Mouse (Mus musculus): Measurements from ENCODE around the gene Arhgap15. TPM values are rescaled to one million over a fixed set of nuclear protein-coding genes. Genes with fewer than 3 reads are reported as not detected.

The Arhgap15 gene
- polyA plus RNA-seq, 1 experiment = not detected

DNA sequence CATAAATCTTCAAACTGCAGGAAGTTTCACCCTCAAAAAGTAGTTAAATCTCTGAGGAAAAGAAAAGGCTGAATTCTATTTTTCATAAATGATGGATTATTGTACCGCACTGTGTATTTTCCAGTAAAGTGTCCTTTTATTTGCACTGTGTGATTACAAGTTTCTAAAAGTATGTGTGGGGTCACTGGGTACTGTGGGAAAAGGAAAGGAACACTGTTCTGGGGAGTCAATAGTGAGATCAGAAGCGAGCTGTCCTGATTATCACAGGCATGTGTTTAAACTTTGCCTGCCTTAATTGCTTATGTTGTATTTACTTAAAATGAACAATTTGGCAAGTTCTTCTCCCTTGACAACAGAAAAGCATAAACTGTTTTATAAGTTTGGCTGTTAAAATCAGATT, 365.7 kb downstream of the Arhgap15 start:
- H3K4me3 ChIP-seq (ENCODE audit: insufficient read depth, low read length) = no peak overlapping the region
- TF ChIP-seq POLR2A (IDR thresholded peaks at IDR 0.05; ENCODE audit: low read depth, low read length) = no peak
- no peak for TF ChIP-seq CTCF (IDR thresholded peaks at IDR 0.05; ENCODE audit: borderline replicate concordance, insufficient read depth, low read length)
- H3K27ac ChIP-seq (ENCODE audit: insufficient read depth, low read length) = no peak overlapping the region; the same call in 1 of the 2 replicates
- H3K4me1 ChIP-seq (ENCODE audit: control insufficient read depth, insufficient read depth, low read length) = peaks cover 3% of the 10 kb centered on the region

DNA sequence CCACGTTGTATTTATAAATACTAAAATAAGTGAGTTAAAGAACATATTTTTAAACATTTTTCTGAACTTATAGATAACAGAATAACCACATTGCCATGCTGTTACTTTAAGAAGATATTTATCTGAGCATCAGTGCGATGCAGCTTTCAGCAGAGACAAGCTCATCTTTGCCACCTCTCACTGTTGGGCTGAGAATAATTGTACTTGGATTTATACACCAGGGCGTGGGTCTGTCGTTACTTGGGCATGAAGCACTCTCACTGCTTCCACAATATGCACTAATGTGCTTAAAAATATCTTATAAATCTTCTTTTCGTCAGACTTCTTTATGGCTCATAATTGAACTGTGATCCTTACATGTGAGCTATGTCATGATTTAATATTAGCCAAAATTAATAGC, 372.5 kb downstream of the Arhgap15 start:
- H3K4me3 ChIP-seq (ENCODE audit: insufficient read depth, low read length) = no peak overlapping the region

DNA sequence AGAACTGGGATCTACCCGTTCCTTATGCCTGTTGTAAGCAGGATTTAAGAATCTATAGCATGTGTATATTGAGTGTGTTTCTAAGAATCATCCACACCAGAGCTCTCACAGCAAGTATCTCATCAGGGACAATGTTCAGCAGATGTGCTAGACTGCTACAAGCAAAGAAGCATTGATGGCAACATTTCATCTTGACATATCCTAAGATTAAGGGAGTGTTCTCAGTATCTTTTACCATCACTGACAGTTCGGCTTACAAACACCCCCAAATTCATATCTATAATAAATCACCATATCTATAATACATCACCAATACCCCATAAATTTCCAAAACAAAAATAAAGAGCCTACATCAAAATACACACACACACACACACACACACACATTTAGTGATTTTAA, 374.6 kb downstream of the Arhgap15 start:
- H3K4me1 ChIP-seq (ENCODE audit: control insufficient read depth, insufficient read depth, low read length) = no peaks in the 10 kb centered on the region
- H3K4me3 ChIP-seq (ENCODE audit: insufficient read depth, low read length) = no peak overlapping the region
- H3K27ac ChIP-seq (ENCODE audit: insufficient read depth, low read length) = no peak overlapping the region
- no peak for TF ChIP-seq CTCF (IDR thresholded peaks at IDR 0.05; ENCODE audit: borderline replicate concordance, insufficient read depth, low read length)
- TF ChIP-seq POLR2A (IDR thresholded peaks at IDR 0.05; ENCODE audit: low read depth, low read length) = no peak

More for the DNA sequence above, 372.5 kb downstream of the Arhgap15 start:
- Histone ChIP-seq H3K4me1 (ENCODE audit: control insufficient read depth, insufficient read depth, low read length) (no peaks in the 10 kb centered on the region), H3K27ac (ENCODE audit: insufficient read depth, low read length) (no peak overlapping the region)
- TF ChIP-seq CTCF (IDR thresholded peaks at IDR 0.05; ENCODE audit: borderline replicate concordance, insufficient read depth, low read length) (no peak), POLR2A (IDR thresholded peaks at IDR 0.05; ENCODE audit: low read depth, low read length) (no peak)

DNA sequence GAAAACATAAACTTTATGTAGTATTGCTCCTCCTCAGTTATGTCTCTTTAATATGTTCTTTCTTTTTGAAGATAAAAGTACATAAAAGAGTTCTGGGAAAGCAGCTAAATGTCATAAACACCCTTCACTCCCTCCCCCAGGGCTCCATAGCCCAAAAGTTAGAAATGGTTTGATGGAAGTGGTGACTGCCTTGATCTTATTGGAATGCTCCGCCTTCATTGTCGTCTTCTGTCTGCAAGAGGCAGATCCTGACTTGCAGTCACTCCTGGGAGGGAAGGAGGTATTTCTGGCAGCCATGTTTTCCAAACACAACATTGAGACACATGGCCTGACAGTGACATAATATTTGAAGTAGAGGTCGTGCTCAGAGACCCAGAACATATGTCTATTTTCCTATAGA, 375.5 kb downstream of the Arhgap15 start:
- no peak for TF ChIP-seq CTCF (IDR thresholded peaks at IDR 0.05; ENCODE audit: borderline replicate concordance, insufficient read depth, low read length)
- no peak for TF ChIP-seq POLR2A (IDR thresholded peaks at IDR 0.05; ENCODE audit: low read depth, low read length)
- no peak overlapping the region for H3K4me3 ChIP-seq (ENCODE audit: insufficient read depth, low read length)
- no peaks in the 10 kb centered on the region for H3K4me1 ChIP-seq (ENCODE audit: control insufficient read depth, insufficient read depth, low read length)
- no peak overlapping the region for H3K27ac ChIP-seq (ENCODE audit: insufficient read depth, low read length)

DNA sequence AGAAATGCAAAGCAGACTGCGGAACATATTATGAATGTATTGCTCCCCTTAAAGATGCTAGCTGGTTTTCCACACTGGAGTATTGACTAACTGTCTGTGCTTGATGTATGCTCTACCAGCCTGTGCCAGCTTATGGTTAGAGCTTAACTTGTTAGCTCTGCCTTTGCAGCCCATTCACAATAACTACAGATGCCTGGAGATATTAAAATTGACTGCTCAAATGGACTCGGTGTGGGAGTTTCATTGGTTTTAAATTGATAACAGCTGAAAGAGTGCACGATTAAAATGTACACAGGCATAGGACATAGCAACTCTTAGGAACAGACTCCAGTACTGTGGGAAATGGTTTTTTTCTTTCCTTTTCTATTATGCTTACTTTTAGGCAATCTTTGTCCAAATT, 376.1 kb downstream of the Arhgap15 start:
- Histone ChIP-seq H3K4me3 (ENCODE audit: insufficient read depth, low read length) (no peak overlapping the region), H3K27ac (ENCODE audit: insufficient read depth, low read length) (no peak overlapping the region), H3K4me1 (ENCODE audit: control insufficient read depth, insufficient read depth, low read length) (no peaks in the 10 kb centered on the region)
- no peak for TF ChIP-seq CTCF (IDR thresholded peaks at IDR 0.05; ENCODE audit: borderline replicate concordance, insufficient read depth, low read length)
- TF ChIP-seq POLR2A (IDR thresholded peaks at IDR 0.05; ENCODE audit: low read depth, low read length) = no peak

DNA sequence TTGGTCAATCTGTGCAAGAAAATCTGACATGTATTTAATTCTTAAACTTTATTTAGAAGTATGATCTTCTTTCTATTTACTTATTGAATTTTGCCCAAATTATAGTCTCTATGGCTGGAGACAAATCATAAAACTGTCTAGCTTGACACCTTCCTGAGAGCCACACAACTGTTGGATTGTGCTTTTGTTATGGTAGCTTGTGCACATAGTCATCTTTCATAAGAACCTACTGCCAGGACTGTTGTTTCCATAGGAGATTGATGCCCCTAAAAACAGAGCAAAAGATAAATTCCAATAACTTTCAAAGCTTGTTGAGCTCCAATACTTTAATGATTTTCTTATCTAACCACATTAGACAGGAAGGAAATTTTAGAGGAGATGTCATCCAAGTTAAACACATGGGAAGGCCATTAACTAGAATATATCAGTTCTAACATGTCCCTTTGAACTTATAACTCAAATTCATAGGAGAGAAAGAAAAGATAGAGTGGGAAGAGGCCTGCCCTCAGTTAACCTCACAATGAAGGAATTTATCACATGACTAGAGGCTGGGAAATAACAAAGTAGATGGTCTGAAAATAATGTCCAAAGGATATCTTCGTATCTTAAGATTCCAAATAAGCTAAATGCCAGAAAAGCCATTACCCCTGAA, 377.5 kb downstream of the Arhgap15 start:
- TF ChIP-seq CTCF (IDR thresholded peaks at IDR 0.05; ENCODE audit: borderline replicate concordance, insufficient read depth, low read length) = no peak
- TF ChIP-seq POLR2A (IDR thresholded peaks at IDR 0.05; ENCODE audit: low read depth, low read length) = no peak
- Histone ChIP-seq H3K4me1 (ENCODE audit: control insufficient read depth, insufficient read depth, low read length) (no peaks in the 10 kb centered on the region), H3K4me3 (ENCODE audit: insufficient read depth, low read length) (no peak overlapping the region), H3K27ac (ENCODE audit: insufficient read depth, low read length) (no peak overlapping the region)

DNA sequence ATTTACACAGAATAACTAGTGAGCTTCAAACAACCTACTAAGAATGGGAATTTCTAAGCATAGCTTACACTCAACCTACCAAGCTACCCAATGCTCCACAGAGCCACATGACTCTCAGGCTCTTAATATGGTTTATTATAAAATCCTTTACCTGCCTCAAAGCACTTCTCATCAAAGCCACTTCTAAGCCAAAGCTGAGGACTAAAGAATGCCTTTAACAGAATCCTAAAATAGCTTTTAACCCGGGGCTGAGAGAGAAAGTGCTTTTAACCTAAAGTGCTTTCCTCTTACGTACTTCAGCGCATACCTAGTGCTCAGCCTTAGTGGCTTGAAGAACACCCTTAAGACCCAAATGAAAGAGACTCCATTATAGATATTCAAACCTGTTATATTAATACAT, 380.9 kb downstream of the Arhgap15 start:
- Histone ChIP-seq H3K27ac (ENCODE audit: insufficient read depth, low read length) (no peak overlapping the region), H3K4me1 (ENCODE audit: control insufficient read depth, insufficient read depth, low read length) (no peaks in the 10 kb centered on the region), H3K4me3 (ENCODE audit: insufficient read depth, low read length) (no peak overlapping the region)
- TF ChIP-seq POLR2A (IDR thresholded peaks at IDR 0.05; ENCODE audit: low read depth, low read length) (no peak), CTCF (IDR thresholded peaks at IDR 0.05; ENCODE audit: borderline replicate concordance, insufficient read depth, low read length) (no peak)

DNA sequence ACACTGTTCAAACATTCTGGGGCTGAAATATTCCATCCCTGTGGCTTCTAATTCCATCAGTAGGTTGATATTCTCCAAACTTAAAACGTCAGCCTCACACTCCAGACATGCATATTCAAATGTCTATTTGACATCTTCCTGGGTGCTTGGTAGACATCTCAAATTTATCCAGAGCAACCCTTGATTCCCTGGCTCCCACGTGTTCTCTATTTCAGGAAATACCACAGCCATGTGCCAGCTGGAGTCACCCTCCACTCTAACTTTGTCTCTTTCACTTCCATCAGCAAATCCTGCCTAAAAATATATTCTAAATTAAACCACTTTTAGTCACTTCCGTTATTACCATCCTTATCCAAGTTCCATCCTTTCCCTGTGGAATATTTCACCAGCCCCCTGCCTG, 382.6 kb downstream of the Arhgap15 start:
- H3K27ac ChIP-seq (ENCODE audit: insufficient read depth, low read length) = no peak overlapping the region
- H3K4me1 ChIP-seq (ENCODE audit: control insufficient read depth, insufficient read depth, low read length) = no peaks in the 10 kb centered on the region
- no peak overlapping the region for H3K4me3 ChIP-seq (ENCODE audit: insufficient read depth, low read length)
- TF ChIP-seq POLR2A (IDR thresholded peaks at IDR 0.05; ENCODE audit: low read depth, low read length) = no peak
- TF ChIP-seq CTCF (IDR thresholded peaks at IDR 0.05; ENCODE audit: borderline replicate concordance, insufficient read depth, low read length) = no peak

DNA sequence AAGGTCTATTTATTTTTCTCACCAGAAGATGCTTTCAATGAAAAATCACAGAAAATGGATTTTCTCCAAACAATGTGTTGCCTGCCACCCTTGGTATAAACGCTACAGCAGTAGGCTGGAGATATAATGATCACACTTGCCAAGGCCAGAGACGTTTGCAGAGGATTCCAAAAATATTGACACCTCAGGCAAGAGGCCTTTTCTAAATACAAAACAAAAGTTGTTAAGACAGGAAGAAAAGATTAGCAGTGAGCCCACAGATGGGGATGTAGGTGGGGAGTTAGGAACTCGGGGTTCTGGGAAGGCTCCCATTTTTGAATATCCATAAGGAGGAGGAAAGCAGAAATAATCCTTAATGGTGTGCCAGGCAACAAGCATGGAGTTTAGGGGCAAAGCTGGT, 386.2 kb downstream of the Arhgap15 start:
- no peaks in the 10 kb centered on the region for H3K4me1 ChIP-seq (ENCODE audit: control insufficient read depth, insufficient read depth, low read length)
- TF ChIP-seq CTCF (IDR thresholded peaks at IDR 0.05; ENCODE audit: borderline replicate concordance, insufficient read depth, low read length) = no peak
- TF ChIP-seq POLR2A (IDR thresholded peaks at IDR 0.05; ENCODE audit: low read depth, low read length) = no peak
- H3K4me3 ChIP-seq (ENCODE audit: insufficient read depth, low read length) = no peak overlapping the region

DNA sequence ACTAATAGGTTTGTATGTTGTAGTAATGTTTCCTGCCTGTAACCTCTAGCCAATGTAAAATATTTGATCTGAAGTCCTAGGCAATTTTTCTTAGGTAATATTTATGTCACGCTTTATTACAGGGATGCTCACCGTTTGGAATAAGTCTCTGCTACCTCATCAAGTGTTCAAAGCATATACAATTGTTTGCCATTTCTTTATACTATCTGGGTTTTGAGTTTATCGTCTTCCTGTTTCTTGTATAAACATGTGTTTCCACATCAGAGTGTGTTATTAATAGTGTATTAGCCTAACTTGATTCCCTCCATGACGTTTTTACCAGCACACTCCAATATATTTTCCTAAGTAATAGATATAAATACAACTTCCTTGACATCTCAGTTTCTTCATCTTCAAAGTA, 391.8 kb downstream of the Arhgap15 start:
- Histone ChIP-seq H3K4me1 (ENCODE audit: control insufficient read depth, insufficient read depth, low read length) (no peaks in the 10 kb centered on the region), H3K27ac (ENCODE audit: insufficient read depth, low read length) (no peak overlapping the region), H3K4me3 (ENCODE audit: insufficient read depth, low read length) (no peak overlapping the region)
- TF ChIP-seq CTCF (IDR thresholded peaks at IDR 0.05; ENCODE audit: borderline replicate concordance, insufficient read depth, low read length) (no peak), POLR2A (IDR thresholded peaks at IDR 0.05; ENCODE audit: low read depth, low read length) (no peak)

More for the DNA sequence above, 386.2 kb downstream of the Arhgap15 start:
- H3K27ac ChIP-seq (ENCODE audit: insufficient read depth, low read length) = no peak overlapping the region

Data from embryonic fibroblast, embryonic 13.5 days (primary cell).